Mouse (Mus musculus) cerebellum, postnatal 10 days (tissue): ENCODE results near the gene Ankrd7.
"Not testable (repeated sequence)": the region's sequence is repeated elsewhere in the genome, so short reads cannot be mapped to it uniquely, and the experiment has no call there.

ENCODE experiments used
- DNase-seq, 2 experiments: peaks; one replicate each; pipeline ENCODE4 v3.0.0; 2021; ENCODE audit warnings: mixed read lengths in 2 of 2

Gene Ankrd7

DNA sequence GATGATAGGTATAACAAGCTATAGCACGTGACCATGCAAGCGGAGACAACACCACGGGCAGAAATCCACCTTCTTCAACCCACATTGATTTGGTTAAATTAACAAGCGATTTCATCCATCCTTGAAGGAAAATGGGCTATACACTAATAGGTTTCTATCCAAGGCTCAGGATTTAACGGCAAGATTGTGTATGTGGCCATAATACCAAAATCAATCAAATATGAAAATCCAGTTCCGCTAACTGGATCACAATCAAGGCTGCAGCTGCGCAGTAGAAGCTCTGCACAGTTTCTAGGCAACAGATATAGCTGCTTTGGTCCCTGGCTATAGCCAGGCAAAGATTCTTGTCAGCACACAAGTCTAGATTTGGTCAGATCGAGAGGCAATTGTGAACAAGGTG, at the start of gene Ankrd7:
Gene Ankrd7 (plus strand): TSS at position 301 of the 400 bp plus-strand sequence.
- DNase-seq = no peak

DNA sequence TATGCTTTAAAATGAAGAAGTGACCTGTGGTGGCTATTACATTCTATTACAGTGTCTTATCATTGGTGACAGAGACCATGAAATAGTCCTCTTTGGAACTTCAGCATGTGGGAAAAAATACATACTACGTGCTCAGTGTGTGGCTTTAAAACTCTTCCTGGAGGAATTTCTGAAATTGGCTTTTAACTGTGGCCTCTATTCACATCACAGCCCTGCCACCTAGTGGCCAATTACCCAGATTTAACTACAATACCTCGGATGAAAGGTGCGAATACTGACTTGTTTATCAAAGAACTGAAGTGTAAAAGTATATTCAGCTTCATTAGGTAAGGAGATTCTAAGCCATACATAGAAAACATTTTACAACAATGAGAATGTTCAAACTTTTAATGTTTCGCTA, 46.8 kb upstream of the Ankrd7 start:
- peak; percentile 81 to 86 for DNase-seq

DNA sequence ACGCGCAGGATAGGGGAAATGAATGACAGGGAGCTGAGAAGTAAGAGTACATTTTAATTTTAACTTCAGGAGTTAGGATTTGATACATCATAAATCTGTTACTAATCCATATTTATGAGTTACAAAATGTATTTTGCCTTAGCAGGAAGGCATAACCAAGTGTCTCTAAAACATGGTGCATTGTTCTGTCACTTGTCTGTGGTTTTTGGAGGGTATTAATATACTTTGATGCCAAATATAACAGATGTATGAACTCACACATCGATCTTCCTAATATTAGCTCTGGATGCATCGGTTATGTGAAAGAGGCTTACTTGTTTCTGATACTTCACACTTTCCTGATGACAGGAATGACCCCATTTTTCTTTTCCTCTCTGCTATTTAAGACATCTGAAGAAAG, 45.9 kb upstream of the Ankrd7 start:
- DNase-seq = no peak

- no peak for DNase-seq
Observed at GRCm38 (mm10) chr6:18822812-18823211, 43.3 kb upstream of the Ankrd7 start.

DNA sequence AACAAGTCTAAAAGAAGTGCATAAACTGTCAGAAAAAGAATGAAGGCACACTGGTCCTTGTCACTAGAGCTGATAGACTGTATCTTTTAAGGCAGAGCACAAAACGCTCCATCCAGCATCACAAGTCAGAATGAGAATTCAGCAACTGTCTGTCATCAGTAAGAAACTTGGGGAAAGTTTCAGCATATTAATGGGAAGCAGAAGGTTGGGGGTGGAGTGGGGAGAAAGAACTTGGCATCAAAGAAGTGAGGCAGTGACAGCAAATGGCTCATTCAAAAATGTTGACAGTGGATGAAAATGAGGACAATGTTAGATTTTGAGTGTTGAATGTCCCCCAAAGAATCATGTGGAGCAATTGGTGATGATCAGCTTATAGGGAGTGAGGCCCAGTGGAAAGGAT, 33.2 kb upstream of the Ankrd7 start:
- DNase-seq = no peak

DNA sequence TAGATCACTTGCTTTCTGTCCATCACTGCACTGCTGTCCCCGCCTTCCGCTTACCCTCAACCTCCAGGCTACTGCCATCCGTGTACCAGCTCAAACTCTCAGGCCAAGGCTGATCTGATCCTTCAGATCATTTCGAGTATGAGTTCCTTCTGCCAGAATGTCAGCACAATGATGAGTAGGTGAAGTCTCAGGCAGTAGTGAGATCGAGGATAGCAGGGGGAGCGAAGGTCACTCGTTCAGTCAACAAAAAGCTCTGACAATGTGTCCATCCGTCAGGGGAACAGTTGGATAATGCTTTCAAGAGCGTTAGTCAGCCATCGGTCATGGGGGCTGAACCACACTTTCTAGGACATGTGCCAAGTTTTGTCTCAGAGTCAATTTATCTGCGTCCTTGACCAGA, 21.6 kb upstream of the Ankrd7 start:
- not testable (repeated sequence) for DNase-seq

DNA sequence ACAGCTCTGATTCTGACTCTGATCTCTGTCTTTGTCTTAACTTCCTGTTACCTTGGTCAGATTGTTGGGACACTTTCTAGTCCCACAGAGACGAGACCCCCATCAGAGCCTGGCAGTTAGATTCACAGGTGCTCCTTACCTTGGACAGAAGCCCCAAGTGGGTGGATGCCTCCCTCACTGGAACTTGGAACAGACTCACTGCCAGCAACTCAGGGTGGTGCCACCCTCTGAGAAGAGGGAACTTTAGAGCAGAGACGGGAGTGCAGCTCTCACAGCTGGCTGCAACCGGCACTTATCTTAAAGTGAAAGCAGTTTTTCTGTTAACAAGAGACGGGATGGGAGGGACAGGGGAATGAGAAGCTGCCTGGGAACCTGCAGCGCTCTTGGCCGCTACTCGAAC, 20.5 kb upstream of the Ankrd7 start:
- not testable (repeated sequence) for DNase-seq

GRCm38 (mm10) chr6:18848051-18848701, 17.9 kb upstream of the Ankrd7 start, which contains the start of gene Lsm8:
TSS of gene Lsm8 (plus strand) at chr6:18848579.
- DNase-seq = peak; percentile 98 to 99

DNA sequence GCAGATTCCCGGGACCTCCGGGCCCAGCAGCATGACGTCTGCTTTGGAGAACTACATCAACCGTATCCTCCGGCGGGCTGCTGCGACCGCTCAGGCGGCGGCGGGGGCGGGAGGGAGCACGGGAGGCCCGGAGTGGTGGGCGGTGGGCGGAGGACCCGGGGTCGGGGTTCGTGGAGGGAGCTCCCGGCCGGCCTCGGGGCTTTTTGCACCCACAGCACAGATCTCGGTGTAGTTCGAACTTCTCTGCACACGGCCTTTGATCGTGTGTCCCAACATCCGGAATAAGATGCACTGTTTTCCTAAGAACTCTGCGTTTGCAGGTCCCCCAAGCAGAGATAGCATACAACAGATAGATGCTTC, 17.4 kb upstream of the Ankrd7 start:
- DNase-seq = no peak

DNA sequence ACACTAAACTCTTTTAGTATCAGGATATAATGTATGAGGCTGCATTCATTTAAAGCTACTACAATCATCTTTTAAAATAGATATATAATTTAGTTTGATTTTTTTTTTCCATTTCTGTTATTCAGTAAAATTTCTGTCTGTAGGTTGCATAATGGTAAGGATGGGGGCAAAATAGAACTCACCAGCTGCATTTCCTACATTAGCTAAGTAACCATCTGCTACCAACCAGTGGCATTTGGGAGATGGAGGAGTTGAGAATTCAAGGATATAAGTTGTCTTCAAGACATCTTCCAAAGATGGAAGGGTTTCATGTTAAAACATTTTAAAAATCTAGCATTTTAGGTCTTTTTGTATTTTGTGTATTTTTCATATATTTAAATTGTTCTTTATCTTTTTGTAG, 10.8 kb upstream of the Ankrd7 start:
- no peak for DNase-seq

- DNase-seq = no peak
Observed at GRCm38 (mm10) chr6:18856487-18857078, 9.5 kb upstream of the Ankrd7 start.

- DNase-seq = no peak
Observed at GRCm38 (mm10) chr6:18889030-18889429, 22.9 kb downstream of the Ankrd7 start.

DNA sequence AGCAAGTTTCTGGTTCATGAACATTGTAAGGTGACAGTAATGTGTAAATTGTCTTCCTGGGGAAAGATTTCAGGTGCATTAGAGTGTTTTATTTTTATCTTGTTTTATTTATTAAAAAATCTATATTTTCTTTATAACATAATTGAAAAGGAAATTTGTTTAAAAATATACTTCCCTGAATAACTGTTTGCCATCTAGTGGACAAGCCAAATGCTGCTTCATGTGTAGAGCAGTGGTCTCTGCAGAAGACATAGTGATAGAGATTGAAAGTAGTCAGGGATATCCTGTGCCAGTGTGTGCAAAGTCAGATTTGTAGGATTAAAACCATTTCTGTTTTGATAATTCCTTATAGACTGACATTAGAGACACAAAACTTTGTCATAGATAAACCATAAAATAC, 28.0 kb downstream of the Ankrd7 start:
- no peak for DNase-seq

DNA sequence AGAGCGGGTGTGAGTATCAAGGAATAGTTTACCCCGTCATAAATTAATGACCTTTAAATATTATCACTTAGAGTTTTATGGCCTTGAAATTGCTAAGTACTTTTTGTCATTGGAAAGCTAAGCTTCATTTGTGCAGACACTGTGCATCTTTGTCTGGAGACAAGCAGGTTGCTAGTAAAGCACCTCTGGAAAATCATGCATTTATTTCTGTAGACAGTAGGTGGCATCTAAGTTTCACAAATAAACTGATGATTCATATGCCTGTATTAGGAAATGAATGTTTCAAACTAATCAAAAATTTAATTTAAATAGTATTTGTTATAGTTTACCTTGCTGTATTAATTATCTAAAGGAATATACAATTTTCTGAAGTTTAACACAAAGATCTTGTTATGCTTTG, 41.1 kb downstream of the Ankrd7 start:
- DNase-seq = peak in 1 of 2 experiments; percentile 56

- peak; percentile 10 to 17 for DNase-seq
Observed at GRCm38 (mm10) chr6:18913179-18913578, 47.1 kb downstream of the Ankrd7 start.

- peak in 1 of 2 experiments; percentile 6 for DNase-seq
Observed at GRCm38 (mm10) chr6:18916021-18916420, 49.9 kb downstream of the Ankrd7 start.

- no peak for DNase-seq
Observed at GRCm38 (mm10) chr6:18916471-18916870, 50.4 kb downstream of the Ankrd7 start.
